Mouse (Mus musculus) CH12.LX (cell line): ENCODE measurements around the gene Ppm1m. TPM values are rescaled to one million over a fixed set of nuclear protein-coding genes. Genes with fewer than 3 reads are reported as not detected.

Source experiments
- DNase-seq: peaks from one replicate; pipeline ENCODE4 v3.0.0-alpha.2; 2013; ENCODE audit errors: extremely low read depth
- H3K27ac ChIP-seq: 2 replicates; pipeline ENCODE4 v1.5.1; 2012; ENCODE audit warnings: low read depth, mild to moderate bottlenecking, control low read depth, moderate library complexity; ENCODE audit not compliant: insufficient read depth
- H3K27me3 ChIP-seq: replicated peaks from 2 replicates; pipeline ENCODE3; 2012; ENCODE audit warnings: inconsistent platforms
- H3K36me3 ChIP-seq, 2 experiments: replicated peaks in 1 of 2; 2 replicates each; pipeline versions ENCODE3 to v1.6.1; 2012; ENCODE audit warnings: inconsistent platforms in 1 of 2, low read length in 1 of 2, mild to moderate bottlenecking in 1 of 2, mixed read lengths in 1 of 2, moderate library complexity in 1 of 2; ENCODE audit not compliant: control insufficient read depth in 1 of 2, insufficient read depth in 1 of 2
- H3K4me1 ChIP-seq, 2 experiments: 2 replicates each; pipeline ENCODE4 v1.6.1; 2012; ENCODE audit warnings: inconsistent platforms in 1 of 2, moderate library complexity in 1 of 2; ENCODE audit not compliant: insufficient read depth in 2 of 2, control insufficient read depth in 1 of 2
- H3K4me2 ChIP-seq: 2 replicates; pipeline ENCODE4 v1.6.1; 2012; ENCODE audit warnings: low read depth, mild to moderate bottlenecking, control low read depth; ENCODE audit not compliant: poor library complexity, insufficient read depth, severe bottlenecking
- H3K4me3 ChIP-seq, 3 experiments: fragments of 150-350 bp in 1 of 3; sonication (generic) in 1 of 3; replicated peaks in 1 of 3; 2 replicates each; pipeline versions ENCODE3 to v1.5.1; 2011 to 2012; ENCODE audit warnings: low read depth in 2 of 3, low read length in 2 of 3, mild to moderate bottlenecking in 2 of 3, moderate library complexity in 2 of 3, control low read depth in 1 of 3, improper control_type of control experiment in 1 of 3, inconsistent platforms in 1 of 3, mixed read lengths in 1 of 3; ENCODE audit not compliant: poor library complexity in 1 of 3
- H3K79me2 ChIP-seq: replicated peaks from 2 replicates; pipeline ENCODE4 v1.6.1; 2012; ENCODE audit warnings: mild to moderate bottlenecking, moderate library complexity; ENCODE audit not compliant: control insufficient read depth, poor library complexity, insufficient read depth, severe bottlenecking; ENCODE audit errors: extremely low read depth
- H3K9ac ChIP-seq: 2 replicates; pipeline ENCODE4 v1.6.1; 2012; ENCODE audit warnings: low read depth, mild to moderate bottlenecking, control low read depth, moderate library complexity; ENCODE audit not compliant: insufficient read depth
- H3K9me3 ChIP-seq: replicated peaks from 2 replicates; pipeline ENCODE3; 2012; ENCODE audit warnings: low read length, inconsistent platforms, mixed read lengths
- CHD1 ChIP-seq: IDR thresholded peaks from 2 replicates; pipeline ENCODE4 v1.6.1; 2012; ENCODE audit warnings: low read depth, low read length, improper control_type of control experiment, inconsistent platforms
- CTCF ChIP-seq, 2 experiments: IDR thresholded peaks in 1 of 2; conservative IDR thresholded peaks in 1 of 2; 2 replicates each; pipeline ENCODE4 v1.5.1; 2011 to 2012; ENCODE audit warnings: low read depth in 2 of 2, low read length in 2 of 2, improper control_type of control experiment in 1 of 2, inconsistent platforms in 1 of 2, mild to moderate bottlenecking in 1 of 2, moderate library complexity in 1 of 2
- E2F4 ChIP-seq: IDR thresholded peaks from 2 replicates; pipeline ENCODE4 v1.6.1; 2011; ENCODE audit warnings: low read depth, low read length, improper control_type of control experiment; ENCODE audit not compliant: insufficient replicate concordance
- ELF1 ChIP-seq: IDR thresholded peaks from 2 replicates; pipeline ENCODE4 v1.6.1; 2014; ENCODE audit warnings: low read depth, mild to moderate bottlenecking, inconsistent platforms, low read length, improper control_type of control experiment
- HCFC1 ChIP-seq: IDR thresholded peaks from 2 replicates; pipeline ENCODE4 v1.6.1; 2012; ENCODE audit warnings: low read depth, mild to moderate bottlenecking, inconsistent platforms, low read length, improper control_type of control experiment
- JUND ChIP-seq: conservative IDR thresholded peaks from 2 replicates; pipeline ENCODE4 v1.6.1; 2011; ENCODE audit warnings: low read depth, low read length, improper control_type of control experiment
- MAFK ChIP-seq: IDR thresholded peaks from 2 replicates; pipeline ENCODE4 v1.6.1; 2011; ENCODE audit warnings: low read length, improper control_type of control experiment; ENCODE audit not compliant: insufficient replicate concordance
- MAX ChIP-seq: IDR thresholded peaks from 2 replicates; pipeline ENCODE4 v1.6.1; 2011; ENCODE audit warnings: low read length, improper control_type of control experiment
- MAZ ChIP-seq: IDR thresholded peaks from 2 replicates; pipeline ENCODE4 v1.6.1; 2012; ENCODE audit warnings: low read depth, mild to moderate bottlenecking, inconsistent platforms, low read length, improper control_type of control experiment, moderate library complexity
- MYC ChIP-seq: IDR thresholded peaks from 2 replicates; pipeline ENCODE4 v1.6.1; 2011; ENCODE audit warnings: low read depth, mild to moderate bottlenecking, improper control_type of control experiment, low read length
- NELFE ChIP-seq: IDR thresholded peaks from 2 replicates; pipeline ENCODE4 v1.6.1; 2011; ENCODE audit warnings: low read depth, low read length, improper control_type of control experiment
- PAX5 ChIP-seq: IDR thresholded peaks from 2 replicates; pipeline ENCODE4 v1.6.1; 2012; ENCODE audit warnings: low read length, inconsistent platforms, mixed read lengths
- POLR2A ChIP-seq: IDR thresholded peaks from 2 replicates; pipeline ENCODE4 v1.6.1; 2011; ENCODE audit warnings: low read depth, mild to moderate bottlenecking, improper control_type of control experiment, low read length
- RAD21 ChIP-seq: IDR thresholded peaks from 2 replicates; pipeline ENCODE4 v1.6.1; 2011; ENCODE audit warnings: low read depth, mild to moderate bottlenecking, low read length, improper control_type of control experiment, moderate library complexity
- SIN3A ChIP-seq: IDR thresholded peaks from 2 replicates; pipeline ENCODE4 v1.6.1; 2012; ENCODE audit warnings: low read length, improper control_type of control experiment, inconsistent platforms
- SMC3 ChIP-seq: IDR thresholded peaks from 2 replicates; pipeline ENCODE4 v1.6.1; 2011; ENCODE audit warnings: low read depth, low read length, improper control_type of control experiment
- ZC3H11A ChIP-seq: IDR thresholded peaks from 2 replicates; pipeline ENCODE4 v1.6.1; 2012; ENCODE audit warnings: low read depth, mild to moderate bottlenecking, inconsistent platforms, low read length, improper control_type of control experiment
- ZKSCAN1 ChIP-seq: IDR thresholded peaks from 2 replicates; pipeline ENCODE4 v1.6.1; 2012; ENCODE audit warnings: low read depth, inconsistent platforms, low read length, improper control_type of control experiment, borderline replicate concordance
- ZMIZ1 ChIP-seq: IDR thresholded peaks from 2 replicates; pipeline ENCODE4 v1.6.1; 2012; ENCODE audit warnings: low read depth, mild to moderate bottlenecking, inconsistent platforms, low read length, improper control_type of control experiment
- dilution Hi-C: fragments of 300-500 bp; cut with MboI; formaldehyde crosslinking; loops from 2 replicates; pipeline ENCODE4 v1.14.3; 2020; ENCODE audit warnings: low sequenced_read_pairs; ENCODE audit not compliant: extremely low pct_unique_long_range_greater_than_20kb, extremely low pct_ligation_motif_present
- in situ Hi-C: fragments of 300-500 bp; cut with MboI; formaldehyde crosslinking; loops from 3 replicates; pipeline ENCODE4 v1.14.3; 2019; ENCODE audit warnings: low sequenced_read_pairs, low pct_ligation_motif_present, low pct_unique_long_range_greater_than_20kb, mixed read lengths
- polyA plus RNA-seq: library from polyadenylated mRNA; unstranded; fragments of >175 nt; gene quantifications from 2 replicates; pipeline ENCODE4 v1.2.1, GENCODE M21; 2012; ENCODE audit warnings: low read depth; ENCODE audit not compliant: insufficient read length
- total RNA-seq, 2 experiments: library from RNA; depleted of rRNA; stranded (reverse); fragments of 300-350 nt in 1 of 2; fragments of >200 nt in 1 of 2; gene quantifications; 2 replicates each; pipeline ENCODE4 v1.2.3; 2012 to 2014

Ppm1m gene
- total and polyA plus RNA-seq, 3 experiments = 54.7 to 111 (median 86.0) TPM

GRCm38 (mm10) chr9:106156419-106156818, 43.1 kb downstream of the Ppm1m start:
- peak; percentile 81 for DNase-seq
- H3K9ac ChIP-seq = no peak overlapping the region
- H3K36me3 ChIP-seq = peaks cover 0 to 22% of the 10 kb centered on the region in 2 experiments
- H3K4me2 ChIP-seq = no peak overlapping the region
- H3K4me1 ChIP-seq = peaks cover 0 to 8% of the 10 kb centered on the region in 2 experiments; a peak in 3 of 4 replicates
- no peaks in the 10 kb centered on the region for H3K9me3 ChIP-seq
- no peaks in the 10 kb centered on the region for H3K79me2 ChIP-seq
- TF ChIP-seq SMC3 (peak; percentile 69), JUND (no peak), ZKSCAN1 (no peak), MAZ (no peak), SIN3A (no peak), MAX (no peak), NELFE (0 out of 2 replicates have a peak, but pooled peaks have one; percentile 35), ELF1 (0 out of 2 replicates have a peak, but pooled peaks have one; percentile 11), ZMIZ1 (no peak), POLR2A (no peak), RAD21 (peak; percentile 74), CHD1 (no peak), CTCF (conservative IDR thresholded peaks at IDR 0.05 in 1 of 2, IDR thresholded peaks at IDR 0.05 in 1 of 2; ENCODE audit: low read depth in 2 of 2, low read length in 2 of 2) (peak; percentile 86 to 88), MYC (0 out of 2 replicates have a peak, but pooled peaks have one; percentile 25)
- no peak overlapping the region for H3K4me3 ChIP-seq
- peaks cover 7% of the 10 kb centered on the region for H3K27me3 ChIP-seq
- dilution Hi-C loops = no loop called here
- in situ Hi-C loops = loop anchor here (5.0 kb wide), 1 partner anchor 56 kb away; no protein-coding TSS in a partner anchor
- no peak overlapping the region for H3K27ac ChIP-seq

GRCm38 (mm10) chr9:106154106-106154505, 45.4 kb downstream of the Ppm1m start:
- Histone ChIP-seq H3K4me3 (no peak overlapping the region), H3K9me3 (no peaks in the 10 kb centered on the region), H3K79me2 (no peaks in the 10 kb centered on the region), H3K4me2 (no peak overlapping the region), H3K9ac (no peak overlapping the region), H3K27ac (no peak overlapping the region), H3K27me3 (peaks cover 29% of the 10 kb centered on the region), H3K4me1 (peaks cover 0 to 4% of the 10 kb centered on the region in 2 experiments; a peak in 3 of 4 replicates), H3K36me3 (peaks cover 0 to 22% of the 10 kb centered on the region in 2 experiments)
- DNase-seq = no peak
- no peak for TF ChIP-seq HCFC1
- no peak for TF ChIP-seq MAFK
- TF ChIP-seq ZMIZ1 = no peak
- TF ChIP-seq JUND = no peak
- no peak for TF ChIP-seq ZC3H11A
- TF ChIP-seq PAX5 = no peak
- TF ChIP-seq E2F4 = no peak
- in situ Hi-C loops = no loop called here
- dilution Hi-C loops = no loop called here
